Mouse (Mus musculus): ENCODE results near the gene Gm49321.

DNA sequence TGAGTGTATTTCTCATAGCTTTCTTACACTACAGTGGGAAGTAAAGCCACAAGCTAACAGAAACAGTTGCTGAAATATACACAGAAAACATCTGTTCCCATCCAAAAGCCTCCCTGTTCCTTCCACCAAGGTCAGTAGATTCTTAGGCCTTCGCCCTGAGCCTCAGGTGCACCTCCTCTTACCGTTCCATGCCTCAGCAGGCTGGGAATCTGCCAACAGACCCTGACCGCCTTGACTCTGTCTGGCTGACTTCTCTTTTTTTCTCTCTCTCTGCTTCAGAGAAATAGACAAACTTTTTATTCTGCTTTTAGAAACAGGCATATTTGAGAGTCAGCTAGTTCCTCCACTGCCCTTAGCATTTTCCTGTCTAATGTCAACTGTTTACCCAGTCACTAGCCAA, 40.7 kb downstream of the Gm49321 start:
- TF ChIP-seq CTCF (IDR thresholded peaks at IDR 0.05; ENCODE audit: extremely low read depth, insufficient read length, insufficient replicate concordance, low read depth, low read length) (no peak), POLR2A (IDR thresholded peaks at IDR 0.05; ENCODE audit: low read depth, low read length) (no peak)

All from small intestine, adult 2 months (tissue).